Mouse (Mus musculus) lung, embryonic 15.5 days (tissue): ENCODE data around the gene Sfpq. TPM values are rescaled to one million over a fixed set of nuclear protein-coding genes. Genes with fewer than 3 reads are reported as not detected.

Experiments used
- ATAC-seq: fragments of 200-750 bp; cut with Nextera tagmentation; 2 replicates; pipeline ENCODE4 v1.8.0; 2017; ENCODE audit warnings: moderate number of reproducible peaks, borderline replicate concordance; ENCODE audit not compliant: low FRiP score, low TSS enrichment; ENCODE audit errors: extremely low read depth
- H3K27ac ChIP-seq: fragments of 300-500 bp; sonication (generic); 2 replicates; pipeline ENCODE4 v1.5.1; 2015; ENCODE audit warnings: moderate library complexity, mild to moderate bottlenecking, inconsistent platforms
- H3K27me3 ChIP-seq: fragments of 300-500 bp; sonication (generic); 2 replicates; pipeline ENCODE4 v1.6.1; 2015; ENCODE audit warnings: inconsistent platforms
- H3K36me3 ChIP-seq: fragments of 300-500 bp; sonication (generic); 2 replicates; pipeline ENCODE4 v1.6.1; 2015; ENCODE audit warnings: inconsistent platforms
- H3K4me1 ChIP-seq: fragments of 300-500 bp; sonication (generic); 2 replicates; pipeline ENCODE4 v1.6.1; 2015; ENCODE audit warnings: inconsistent platforms
- H3K4me2 ChIP-seq: fragments of 300-500 bp; sonication (generic); 2 replicates; pipeline ENCODE4 v1.6.1; 2015; ENCODE audit warnings: inconsistent platforms, mild to moderate bottlenecking, moderate library complexity
- H3K4me3 ChIP-seq: fragments of 300-500 bp; sonication (generic); 2 replicates; pipeline ENCODE4 v1.5.1; 2015; ENCODE audit warnings: mild to moderate bottlenecking, inconsistent platforms
- H3K9ac ChIP-seq: fragments of 300-500 bp; sonication (generic); 2 replicates; pipeline ENCODE4 v1.6.1; 2015; ENCODE audit warnings: inconsistent platforms
- H3K9me3 ChIP-seq: fragments of 300-500 bp; sonication (generic); 2 replicates; pipeline ENCODE4 v1.6.1; 2016; ENCODE audit warnings: inconsistent platforms
- WGBS: fragments of 180-500 bp; shearing (Covaris S2); methylation state at CpG from one replicate; pipeline ENCODE4 v1.1.7; 2015; 5-methylcytosine and 5-hydroxymethylcytosine counted together
- polyA plus RNA-seq: library from polyadenylated mRNA; unstranded; fragments of >200 nt; fragmentation: Nextera tagmentation; extraction: Ambion mirVana; gene quantifications from 2 replicates; pipeline ENCODE4 v1.2.1, GENCODE M21; 2015

Sfpq gene
- polyA plus RNA-seq, 1 experiment from 2014 or later: 93.7 TPM

GRCm38 (mm10) chr4:127037908-127038827 is 17.0 kb downstream of the Sfpq start:
- ATAC-seq: peak; percentile 33; the same call in 1 of the 2 replicates
- no peak overlapping the region for H3K27ac ChIP-seq
- H3K9ac ChIP-seq: no peak overlapping the region
- H3K4me3 ChIP-seq: no peak overlapping the region
- 78% methylated on average over 8 of the region's 8 CpGs for WGBS
- H3K4me1 ChIP-seq: no peaks in the 10 kb centered on the region
- no peaks in the 10 kb centered on the region for H3K9me3 ChIP-seq
- peaks cover 76% of the 10 kb centered on the region for H3K36me3 ChIP-seq
- no peak overlapping the region for H3K4me2 ChIP-seq
- no peaks in the 10 kb centered on the region for H3K27me3 ChIP-seq

- 88% methylated on average over 3 of the region's 3 CpGs for WGBS
- H3K36me3 ChIP-seq: peaks cover 68% of the 10 kb centered on the region
Measured at GRCm38 (mm10) chr4:127038828-127039349, 17.8 kb downstream of the Sfpq start.

GRCm38 (mm10) chr4:127039871-127040483 is 18.9 kb downstream of the Sfpq start:
- H3K27ac ChIP-seq: no peak overlapping the region
- no peaks in the 10 kb centered on the region for H3K9me3 ChIP-seq
- WGBS: 72% methylated on average over 3 of the region's 3 CpGs
- H3K36me3 ChIP-seq: peaks cover 68% of the 10 kb centered on the region
- H3K9ac ChIP-seq: no peak overlapping the region
- H3K4me1 ChIP-seq: no peaks in the 10 kb centered on the region
- H3K27me3 ChIP-seq: no peaks in the 10 kb centered on the region
- H3K4me3 ChIP-seq: no peak overlapping the region
- no peak overlapping the region for H3K4me2 ChIP-seq
- ATAC-seq: no peak

More at GRCm38 (mm10) chr4:127038828-127039349, 17.8 kb downstream of the Sfpq start:
- H3K9me3 ChIP-seq: no peaks in the 10 kb centered on the region
- H3K9ac ChIP-seq: no peak overlapping the region
- H3K27me3 ChIP-seq: no peaks in the 10 kb centered on the region
- H3K4me1 ChIP-seq: no peaks in the 10 kb centered on the region
- H3K4me3 ChIP-seq: no peak overlapping the region
- no peak overlapping the region for H3K4me2 ChIP-seq
- H3K27ac ChIP-seq: no peak overlapping the region
- ATAC-seq: no peak

GRCm38 (mm10) chr4:127043540-127043939 is 22.4 kb downstream of the Sfpq start:
- Histone ChIP-seq H3K36me3 (peaks cover 54% of the 10 kb centered on the region), H3K4me3 (no peak overlapping the region), H3K9ac (no peak overlapping the region), H3K27ac (no peak overlapping the region), H3K9me3 (no peaks in the 10 kb centered on the region), H3K4me2 (no peak overlapping the region), H3K27me3 (no peaks in the 10 kb centered on the region), H3K4me1 (no peaks in the 10 kb centered on the region)
- WGBS: 85% methylated on average over 4 of the region's 4 CpGs
- no peak for ATAC-seq

- no peak overlapping the region for H3K27ac ChIP-seq
- no peak for ATAC-seq
- no peak overlapping the region for H3K4me2 ChIP-seq
- peaks cover 54% of the 10 kb centered on the region for H3K36me3 ChIP-seq
- H3K4me1 ChIP-seq: no peaks in the 10 kb centered on the region
- H3K9ac ChIP-seq: no peak overlapping the region
- no peaks in the 10 kb centered on the region for H3K9me3 ChIP-seq
- WGBS: 79% methylated on average over 8 of the region's 8 CpGs
- no peaks in the 10 kb centered on the region for H3K27me3 ChIP-seq
- no peak overlapping the region for H3K4me3 ChIP-seq
Measured at GRCm38 (mm10) chr4:127051121-127051520, 30.0 kb downstream of the Sfpq start.

GRCm38 (mm10) chr4:127053071-127053470 is 31.9 kb downstream of the Sfpq start:
- H3K4me2 ChIP-seq: no peak overlapping the region
- ATAC-seq: no peak
- H3K27ac ChIP-seq: no peak overlapping the region
- no peaks in the 10 kb centered on the region for H3K9me3 ChIP-seq
- H3K4me1 ChIP-seq: no peaks in the 10 kb centered on the region
- H3K4me3 ChIP-seq: no peak overlapping the region
- 92% methylated on average over 5 of the region's 5 CpGs for WGBS
- no peak overlapping the region for H3K9ac ChIP-seq
- H3K27me3 ChIP-seq: no peaks in the 10 kb centered on the region
- peaks cover 57% of the 10 kb centered on the region for H3K36me3 ChIP-seq

- H3K27me3 ChIP-seq: no peaks in the 10 kb centered on the region
- peaks cover 43% of the 10 kb centered on the region for H3K36me3 ChIP-seq
- ATAC-seq: no peak
- no peak overlapping the region for H3K9ac ChIP-seq
- H3K9me3 ChIP-seq: no peaks in the 10 kb centered on the region
- H3K4me3 ChIP-seq: no peak overlapping the region
- H3K4me2 ChIP-seq: no peak overlapping the region
- WGBS: 73% methylated on average over 7 of the region's 7 CpGs
- no peaks in the 10 kb centered on the region for H3K4me1 ChIP-seq
- H3K27ac ChIP-seq: no peak overlapping the region
Measured at GRCm38 (mm10) chr4:127054522-127055198, 33.5 kb downstream of the Sfpq start.

- Histone ChIP-seq H3K4me3 (peak within 1 kb of the TSS; percentile 71), H3K4me2 (peak within 1 kb of the TSS; percentile 71), H3K9me3 (no peaks in the 10 kb centered on the region), H3K9ac (peak within 1 kb of the TSS; percentile 59), H3K4me1 (0 out of 2 replicates have a peak, but pooled peaks cover 2% of the 10 kb centered on the region), H3K27me3 (no peaks in the 10 kb centered on the region), H3K36me3 (peaks cover 11% of the 10 kb centered on the region; the same call in 1 of the 2 replicates), H3K27ac (peak within 1 kb of the TSS; percentile 55; the same call in 1 of the 2 replicates)
- ATAC-seq: peak; percentile 94
- WGBS: 1% methylated on average over 38 of the region's 38 CpGs
Measured at GRCm38 (mm10) chr4:127060585-127061290, 39.6 kb downstream of the Sfpq start, which contains the start of gene Zmym1. TSS of gene Zmym1 (minus strand) at chr4:127061152.

- Histone ChIP-seq H3K4me1 (0 out of 2 replicates have a peak, but pooled peaks cover 2% of the 10 kb centered on the region), H3K27ac (no peak overlapping the region), H3K4me2 (no peak overlapping the region), H3K9me3 (no peaks in the 10 kb centered on the region), H3K9ac (no peak overlapping the region), H3K27me3 (no peaks in the 10 kb centered on the region), H3K4me3 (no peak overlapping the region), H3K36me3 (no peaks in the 10 kb centered on the region)
- no peak for ATAC-seq
- WGBS: 41% methylated on average over 1 of the region's 1 CpGs
Measured at GRCm38 (mm10) chr4:127064051-127064450, 42.9 kb downstream of the Sfpq start.

- Histone ChIP-seq H3K4me2 (no peak overlapping the region), H3K27me3 (no peaks in the 10 kb centered on the region), H3K4me1 (peaks cover 5% of the 10 kb centered on the region; the same call in 1 of the 2 replicates), H3K36me3 (no peaks in the 10 kb centered on the region), H3K9me3 (no peaks in the 10 kb centered on the region), H3K4me3 (no peak overlapping the region), H3K9ac (no peak overlapping the region), H3K27ac (no peak overlapping the region)
- no peak for ATAC-seq
- WGBS: 41% methylated on average over 1 of the region's 1 CpGs
Measured at GRCm38 (mm10) chr4:127074915-127075314, 53.8 kb downstream of the Sfpq start.
